Mouse (Mus musculus): Measurements from ENCODE around the gene Chrna9.

DNA sequence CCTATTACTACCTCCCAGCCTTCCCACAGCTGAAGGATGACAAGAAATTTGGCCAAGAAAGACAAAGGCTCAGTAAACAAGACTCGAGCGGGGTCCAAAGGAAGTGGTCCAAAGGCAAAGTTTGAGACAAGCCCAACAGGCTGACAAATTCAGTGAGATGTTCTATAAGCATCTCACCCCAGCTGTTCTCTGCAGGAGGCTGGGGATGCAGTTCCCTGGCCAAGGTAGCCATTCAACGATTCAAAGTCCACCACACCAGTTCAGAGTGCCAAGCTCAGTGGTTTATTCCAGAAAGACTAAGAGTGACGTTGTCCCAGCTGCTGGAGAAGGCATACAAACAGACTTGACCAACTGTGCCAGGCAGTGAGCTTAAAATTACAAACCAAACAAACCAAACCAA lies 4.5 kb upstream of the Chrna9 start:
- TF ChIP-seq EP300 (IDR thresholded peaks at IDR 0.05; ENCODE audit: low read depth) (no peak), CTCF (IDR thresholded peaks at IDR 0.05; ENCODE audit: low read depth) (no peak)
